Mouse (Mus musculus): ENCODE results near the gene Kat2b.

DNA sequence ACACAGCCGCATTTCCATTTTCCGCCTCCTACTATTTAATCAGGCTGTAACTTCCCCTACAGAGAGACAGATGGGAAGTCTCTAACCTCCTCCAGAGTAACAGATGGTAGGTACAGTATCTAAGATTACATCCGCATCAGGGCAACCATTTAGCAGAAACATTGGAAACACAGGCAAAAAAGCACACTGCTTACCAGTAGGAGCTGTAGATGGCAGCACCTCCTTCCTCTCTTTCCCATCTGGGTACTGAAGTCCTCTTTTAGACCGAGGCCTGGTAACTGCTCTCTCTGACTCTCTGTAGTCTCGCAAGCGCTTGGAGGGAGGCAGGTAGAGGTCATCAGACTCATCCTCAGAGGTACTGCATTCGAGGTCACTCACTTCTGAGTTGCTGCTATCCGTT lies 112.1 kb downstream of the Kat2b start:
- TF ChIP-seq CTCF (IDR thresholded peaks at IDR 0.05; ENCODE audit: control insufficient read depth, insufficient read depth, insufficient read length) (no peak), CEBPB (IDR thresholded peaks at IDR 0.05; ENCODE audit: low read depth) (no peak), USF1 (IDR thresholded peaks at IDR 0.05; ENCODE audit: low read depth) (no peak), MAX (IDR thresholded peaks at IDR 0.05) (no peak), FOSL1 (IDR thresholded peaks at IDR 0.05; ENCODE audit: insufficient read depth, low read length, poor library complexity, severe bottlenecking) (no peak), MYOD1 (IDR thresholded peaks at IDR 0.05; ENCODE audit: control insufficient read depth, insufficient read length, low read depth) (no peak), MYOG (IDR thresholded peaks at IDR 0.05; ENCODE audit: control insufficient read depth, extremely low read depth, insufficient read length) (no peak)

All from C2C12 (cell line).